Mouse (Mus musculus) stomach, adult 2 months (tissue): ENCODE data around the gene Med10. TPM values are rescaled to one million over a fixed set of nuclear protein-coding genes. Genes with fewer than 3 reads are reported as not detected.

Experiments
- polyA plus RNA-seq: library from polyadenylated mRNA; depleted of rRNA; stranded (reverse); fragments of >200 nt; gene quantifications from 2 replicates; pipeline ENCODE4 v1.2.3, GENCODE M21; 2012; rRNA removed

Gene Med10
- 15.8 and 16.7 TPM in 2 replicates for polyA plus RNA-seq

GRCm38 (mm10) chr13:69802095-69802494, at the start of gene Med10:
Gene Med10 (plus strand): TSS chr13:69802395.

Other genes starting within 250 kb of the Med10 start
- gene Srd5a1, start 191.0 kb upstream of the Med10 start, polyA plus RNA-seq: 8.2 and 9.0 TPM in 2 replicates
- 0.24 and 0.45 TPM in 2 replicates for gene Ube2ql1, start 62.5 kb upstream of the Med10 start, polyA plus RNA-seq